In genomic region chr13:93814081-93814480, GRCm38 (mm10) we compare ENCODE assay signal across 17 mouse cellular contexts. TPM values are rescaled to one million over a fixed set of nuclear protein-coding genes. Genes with fewer than 3 reads are reported as not detected.
DNase-seq lines count a peak whose midpoint lies in the region; ATAC-seq and TF ChIP-seq lines count a peak whose summit lies in the region.
"Had no signal": no experiment of that assay in that cellular context is flagged by ENCODE, and none has a peak within 500 bp of the region (broad histone marks: within the 10 kb centered on the region; RNA-seq: fewer than 3 reads in every experiment).

No protein-coding gene starts in this region.

- no peak for ATAC-seq in liver, embryonic 12.5 days
- ATAC-seq: activated CD4-positive, CD25-positive, alpha-beta regulatory T cell, adult 4 months; Patski had no signal

- no peak for TF ChIP-seq POLR2A in liver, adult 2 months (IDR thresholded peaks at IDR 0.05; ENCODE audit: extremely low read depth, insufficient read depth, low read length)

- H3K9me3 ChIP-seq in liver, embryonic 12.5 days (replicated peaks): 0 out of 2 replicates have a peak, but pooled peaks cover 4% of the 10 kb centered on the region
- H3K9me3 ChIP-seq: G1E had no signal

- no peak overlapping the region for H3K9ac ChIP-seq in liver, adult 2 months (ENCODE audit: low read depth, low read length)
- H3K9ac ChIP-seq in liver, embryonic 12.5 days: no peak overlapping the region

- DNase-seq in liver, adult 2 months (ENCODE audit: extremely low read depth, low read depth, low spot score): peak; percentile 80
- DNase-seq: adrenal gland, adult 2 months; adrenal gland, adult 8-10 months; adrenal gland, postnatal 10 days; adrenal gland, postnatal 14 days; adrenal gland, postnatal 25 days; adrenal gland, postnatal 36 days; B cell, adult 2 months; cerebellum, adult 11 months; cerebellum, adult 11-12 months; cerebellum, adult 18-20 months; cerebellum, adult 2 months had no signal

- 59% methylated on average over 6 of the region's 6 CpGs for WGBS in liver, adult 2 months
- WGBS in liver, embryonic 12.5 days (ENCODE audit: insufficient replicate concordance): 76% methylated on average over 6 of the region's 6 CpGs

- no peaks in the 10 kb centered on the region; the same call in 1 of the 2 replicates for H3K36me3 ChIP-seq in liver, adult 2 months (ENCODE audit: control insufficient read depth, insufficient read depth, low read length)
- no peaks in the 10 kb centered on the region for H3K36me3 ChIP-seq in liver, embryonic 12.5 days
- H3K36me3 ChIP-seq: G1E had no signal

- TF ChIP-seq CTCF in liver, adult 2 months (IDR thresholded peaks at IDR 0.05; ENCODE audit: low read depth, low read length): no peak

- no peak overlapping the region for H3K27ac ChIP-seq in liver, adult 2 months (replicated peaks; ENCODE audit: insufficient read depth, low read depth, low read length)
- no peak overlapping the region for H3K27ac ChIP-seq in liver, embryonic 12.5 days

- no peaks in the 10 kb centered on the region for H3K79me2 ChIP-seq in liver, adult 2 months (ENCODE audit: control insufficient read depth, insufficient read depth, low read length)

- H3K27me3 ChIP-seq in liver, adult 2 months (ENCODE audit: control insufficient read depth, insufficient read depth, low read length): no peaks in the 10 kb centered on the region
- no peaks in the 10 kb centered on the region for H3K27me3 ChIP-seq in liver, embryonic 12.5 days (replicated peaks)
- H3K27me3 ChIP-seq: CH12.LX, Patski had no signal

- no peak overlapping the region for H3K4me3 ChIP-seq in liver, adult 2 months (ENCODE audit: insufficient read depth, low read depth, low read length)
- no peak overlapping the region for H3K4me3 ChIP-seq in liver, embryonic 12.5 days

- no peak overlapping the region for H3K4me2 ChIP-seq in liver, embryonic 12.5 days

- H3K4me1 ChIP-seq in liver, adult 2 months (ENCODE audit: control insufficient read depth, insufficient read depth, low read length): peaks cover 4% of the 10 kb centered on the region
- H3K4me1 ChIP-seq in liver, embryonic 12.5 days: no peaks in the 10 kb centered on the region; the same call in 1 of the 2 replicates

RNA-seq across cellular contexts. Expression of gene Arsb, which starts 42.7 kb away (rescaled TPM):
- total RNA-seq in liver, adult 2 months (2014; rRNA removed): 7.3 and 11.2 TPM in 2 replicates
- polyA plus RNA-seq in liver, adult 2 months (2012; rRNA removed): 15.0 and 19.1 TPM in 2 replicates
- polyA plus RNA-seq in liver, embryonic 12.5 days (2016; fragmentation: Nextera tagmentation; extraction: Ambion mirVana): 2.8 and 3.5 TPM in 2 replicates
